Mouse (Mus musculus): ENCODE data around the gene Gng7.

- TF ChIP-seq POLR2A (IDR thresholded peaks at IDR 0.05; ENCODE audit: control insufficient read depth, extremely low read depth, insufficient read depth, low read length, poor library complexity) (no peak), CTCF (IDR thresholded peaks at IDR 0.05; ENCODE audit: borderline replicate concordance, control insufficient read depth, extremely low read depth, insufficient read depth, low read length, poor library complexity) (no peak)
Observed at GRCm38 (mm10) chr10:80981564-80982112, 33.1 kb downstream of the Gng7 start.
